Mouse (Mus musculus) bone marrow, adult 2 months (tissue): ENCODE measurements around the gene Drosha. TPM values are rescaled to one million over a fixed set of nuclear protein-coding genes. Genes with fewer than 3 reads are reported as not detected.

Source experiments
- H3K27ac ChIP-seq: fragments of 200-500 bp; 2 replicates; pipeline ENCODE4 v1.5.1; 2012; ENCODE audit warnings: low read depth, mild to moderate bottlenecking, control low read depth, inconsistent platforms, low read length; ENCODE audit not compliant: control insufficient read depth, poor library complexity, insufficient read depth
- H3K4me1 ChIP-seq: fragments of 200-500 bp; 2 replicates; pipeline ENCODE4 v1.6.1; 2011; ENCODE audit warnings: low read length; ENCODE audit not compliant: control insufficient read depth, insufficient read depth
- H3K4me3 ChIP-seq: fragments of 200-500 bp; replicated peaks from 2 replicates; pipeline ENCODE3; 2011; ENCODE audit warnings: mild to moderate bottlenecking, low read depth, low read length, control low read depth; ENCODE audit not compliant: control insufficient read depth
- CTCF ChIP-seq: fragments of 200-500 bp; IDR thresholded peaks from 2 replicates; pipeline ENCODE4 v1.5.1; 2011; ENCODE audit warnings: low read length, control low read depth; ENCODE audit not compliant: control insufficient read depth, insufficient read depth
- POLR2A ChIP-seq: fragments of 200-500 bp; IDR thresholded peaks from 2 replicates; pipeline ENCODE4 v1.6.1; 2011; ENCODE audit warnings: low read depth, mild to moderate bottlenecking, control low read depth, low read length, borderline replicate concordance; ENCODE audit not compliant: control insufficient read depth
- WGBS: fragments of 180-500 bp; shearing (Covaris S2); methylation state at CpG from one replicate; pipeline ENCODE4 v1.1.7; 2018; 5-methylcytosine and 5-hydroxymethylcytosine counted together
- polyA plus RNA-seq: library from polyadenylated mRNA; stranded (reverse); fragments of >200 nt; gene quantifications from 2 replicates; pipeline ENCODE4 v1.2.4, GENCODE M21; 2011; ENCODE audit warnings: low replicate concordance; ENCODE audit not compliant: missing spikeins, insufficient read depth, insufficient read length

Gene Drosha
- 14.3 and 26.3 TPM in 2 replicates for polyA plus RNA-seq

DNA sequence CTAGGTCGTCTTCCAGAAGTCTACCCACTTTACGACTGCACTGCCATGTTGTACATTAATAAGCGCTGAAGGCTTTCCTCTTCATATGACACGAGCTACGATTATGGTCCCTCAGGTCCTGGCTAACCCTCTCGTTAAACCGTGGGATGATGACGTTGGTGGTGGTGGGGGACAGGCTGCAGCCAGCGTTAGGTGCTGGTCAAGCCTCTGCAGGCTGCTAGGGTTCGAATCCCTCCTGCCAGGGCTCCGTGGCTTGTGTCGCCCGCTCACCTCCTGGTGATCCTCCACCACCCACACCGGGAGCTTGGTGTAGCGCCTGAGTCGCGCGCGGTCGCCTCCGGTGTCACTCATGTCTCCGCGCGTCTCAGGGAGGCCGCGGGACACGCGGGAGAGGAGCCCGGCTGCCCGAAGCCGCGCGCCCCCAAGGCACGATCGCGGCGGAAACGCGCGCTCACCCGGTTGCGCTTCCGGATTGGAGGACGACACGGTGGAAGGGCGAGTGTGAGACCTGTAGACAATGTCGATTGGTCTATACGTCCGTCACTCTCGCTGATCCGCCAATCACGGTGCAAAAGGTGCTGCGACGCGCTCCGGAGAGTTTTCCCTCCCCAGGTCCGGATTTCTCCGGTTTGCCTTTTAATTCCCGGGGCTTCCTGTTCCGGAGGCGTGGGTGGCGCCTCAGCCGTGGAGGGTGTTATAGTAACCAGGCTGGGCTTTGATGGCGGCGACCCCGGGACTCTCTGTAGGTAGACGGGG lies at the start of gene Drosha, which contains the start of gene 6030458C11Rik:
TSS of gene Drosha (plus strand) at position 619 of the 756 bp plus-strand sequence.
TSS of gene 6030458C11Rik (minus strand) at position 453 of the 756 bp plus-strand sequence.
- Histone ChIP-seq H3K27ac (peak within 1 kb of the TSS; percentile 72), H3K4me1 (no peaks in the 10 kb centered on the region; the same call in 1 of the 2 replicates), H3K4me3 (peak within 1 kb of the TSS; percentile 99)
- WGBS: under 1% methylated on average over 67 of the region's 67 CpGs
- TF ChIP-seq POLR2A: peak; percentile 74; the same call in 1 of the 2 replicates
- no peak for TF ChIP-seq CTCF

DNA sequence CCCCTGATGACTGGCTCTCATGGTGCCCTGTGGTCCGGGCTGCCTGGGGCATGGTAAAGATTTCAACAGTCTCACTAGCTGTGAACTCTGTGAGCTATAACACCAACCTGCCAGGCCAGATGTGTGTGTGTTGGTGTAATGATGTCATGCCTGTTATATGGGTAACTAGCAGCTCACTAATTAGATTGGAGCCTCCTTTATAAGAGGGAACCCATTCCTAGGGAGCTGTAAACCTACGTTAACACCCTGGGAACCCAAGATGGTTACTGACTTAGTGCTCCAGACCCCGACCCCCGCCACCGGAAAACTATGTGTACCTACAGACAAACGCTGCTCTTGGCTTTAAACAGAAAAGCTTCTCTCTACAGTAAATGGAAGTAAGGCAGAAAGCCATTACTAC lies 43.3 kb upstream of the Drosha start:
- 80% methylated on average over 6 of the region's 6 CpGs for WGBS
- TF ChIP-seq CTCF (no peak), POLR2A (no peak)
- no peak overlapping the region for H3K27ac ChIP-seq
- H3K4me1 ChIP-seq: no peaks in the 10 kb centered on the region
- H3K4me3 ChIP-seq: no peak overlapping the region

DNA sequence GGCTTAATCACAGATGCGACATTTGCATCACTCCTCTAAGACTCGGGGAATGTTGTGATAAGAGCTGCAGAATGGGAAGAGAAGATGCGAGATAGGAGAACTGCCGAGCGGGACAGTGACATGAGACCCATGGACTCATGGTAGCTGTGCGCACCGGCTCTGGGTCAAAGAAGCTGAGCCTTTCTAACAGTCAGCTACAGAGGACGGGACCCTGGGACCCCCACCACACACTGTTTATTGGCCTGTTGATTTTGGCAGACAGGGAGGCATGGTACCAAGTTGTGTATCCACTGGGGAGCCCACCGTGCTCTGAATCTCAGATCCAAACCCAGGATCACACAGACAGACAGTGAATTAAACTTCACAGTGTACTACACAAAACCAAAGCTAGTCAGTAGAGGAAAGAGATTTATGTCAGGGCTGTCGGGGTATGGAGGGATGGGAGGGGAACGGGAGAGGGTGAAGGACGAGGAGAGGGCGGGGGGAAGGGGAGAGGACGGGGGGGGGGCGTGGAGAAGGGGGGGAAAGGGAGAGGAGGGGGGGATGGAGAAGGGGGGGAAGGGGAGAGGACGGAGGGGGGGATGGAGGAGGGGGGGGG lies 42.8 kb upstream of the Drosha start:
- Histone ChIP-seq H3K4me1 (no peaks in the 10 kb centered on the region), H3K4me3 (no peak overlapping the region), H3K27ac (no peak overlapping the region)
- WGBS: 67% methylated on average over 15 of the region's 16 CpGs
- TF ChIP-seq POLR2A (no peak), CTCF (no peak)

DNA sequence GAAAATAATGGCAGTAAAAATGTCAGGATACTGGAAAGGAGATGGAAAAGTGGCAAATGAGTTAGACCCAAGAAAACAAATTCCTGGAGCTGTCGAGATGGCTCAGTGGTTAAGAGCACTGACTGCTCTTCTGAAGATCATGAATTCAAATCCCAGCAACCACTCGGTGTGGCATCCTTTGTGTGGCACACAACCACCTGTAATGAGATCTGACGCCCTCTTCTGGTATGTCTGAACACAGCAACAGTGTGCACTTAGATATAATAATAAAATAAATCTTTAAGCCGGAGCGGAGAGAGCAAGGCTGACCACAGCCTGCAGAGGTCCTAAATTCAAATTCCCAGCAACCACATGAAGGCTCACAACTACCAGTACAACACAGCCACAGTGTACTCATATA lies 36.1 kb upstream of the Drosha start:
- H3K27ac ChIP-seq: no peak overlapping the region
- no peak overlapping the region for H3K4me3 ChIP-seq
- H3K4me1 ChIP-seq: no peaks in the 10 kb centered on the region
- TF ChIP-seq POLR2A: no peak
- no peak for TF ChIP-seq CTCF
- 65% methylated on average over 5 of the region's 5 CpGs for WGBS

DNA sequence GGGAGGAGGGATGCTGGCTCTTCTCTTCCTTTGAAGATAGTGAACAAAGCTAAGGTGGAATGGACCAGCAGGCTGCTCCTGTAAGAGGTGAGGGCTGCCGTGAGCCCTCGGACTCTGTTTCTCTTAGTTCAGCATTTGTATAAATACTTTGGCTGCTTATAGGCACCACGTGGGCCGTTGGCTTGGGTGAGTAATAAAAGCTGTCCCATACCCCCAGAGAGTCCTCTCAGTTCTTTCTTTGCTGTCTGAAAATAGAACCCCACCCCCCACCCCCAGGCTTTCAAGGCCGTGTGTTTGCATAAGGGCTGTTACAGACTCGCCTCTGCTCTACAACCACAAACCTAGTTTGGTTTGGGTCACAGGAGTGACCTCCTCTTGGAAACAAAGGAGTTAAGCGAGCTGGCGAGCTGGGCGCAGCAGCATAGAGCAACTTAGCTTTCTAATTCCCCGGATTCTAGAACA lies 35.2 kb upstream of the Drosha start:
- no peak for TF ChIP-seq POLR2A
- no peak for TF ChIP-seq CTCF
- no peaks in the 10 kb centered on the region for H3K4me1 ChIP-seq
- no peak overlapping the region for H3K4me3 ChIP-seq
- H3K27ac ChIP-seq: no peak overlapping the region
- WGBS: 63% methylated on average over 10 of the region's 10 CpGs

DNA sequence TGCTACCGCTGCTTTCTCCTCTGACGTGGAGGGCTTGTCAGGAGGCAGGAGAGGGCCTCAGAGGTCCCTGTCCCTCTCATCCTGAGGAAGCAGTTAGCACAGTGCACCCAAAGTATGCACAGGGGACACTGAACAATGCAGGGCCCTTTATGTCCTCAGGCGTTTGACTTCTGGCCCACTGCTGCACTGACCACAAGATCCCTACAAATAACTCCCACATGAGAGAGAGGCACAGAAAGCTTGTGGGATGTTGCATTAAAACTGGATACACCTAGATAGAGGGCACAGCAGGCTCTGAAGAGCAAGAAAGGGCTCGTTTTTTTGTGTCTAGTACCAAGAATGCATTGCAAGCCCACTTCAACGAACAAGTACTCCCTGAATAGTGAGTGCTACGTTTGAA lies 30.3 kb upstream of the Drosha start:
- Histone ChIP-seq H3K4me1 (no peaks in the 10 kb centered on the region), H3K4me3 (no peak overlapping the region), H3K27ac (no peak overlapping the region)
- no peak for TF ChIP-seq POLR2A
- no peak for TF ChIP-seq CTCF
- WGBS: 78% methylated on average over 6 of the region's 6 CpGs

DNA sequence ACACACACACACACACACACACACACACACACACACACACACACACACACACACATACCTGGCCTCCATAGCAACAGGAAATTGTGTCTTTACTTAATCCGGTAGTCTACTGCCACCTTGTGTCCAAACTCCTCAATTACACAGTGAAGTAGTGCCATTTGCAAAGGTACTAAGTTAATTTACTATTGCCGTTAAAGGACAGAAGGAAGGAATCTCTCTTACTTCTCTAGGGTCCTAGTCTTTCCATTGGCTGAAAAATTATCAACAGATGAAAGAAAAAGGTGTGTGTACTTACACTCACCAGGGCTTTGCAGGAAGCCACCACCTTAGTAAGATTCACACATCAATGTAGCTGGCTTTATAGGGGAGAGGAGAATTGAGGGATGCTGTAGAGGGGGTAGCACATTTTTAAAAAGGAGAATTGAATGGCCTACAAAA lies 29.1 kb upstream of the Drosha start:
- TF ChIP-seq POLR2A (no peak), CTCF (0 out of 2 replicates have a peak, but pooled peaks have one; percentile 21)
- no peak overlapping the region for H3K27ac ChIP-seq
- H3K4me1 ChIP-seq: no peaks in the 10 kb centered on the region
- no peak overlapping the region for H3K4me3 ChIP-seq
- 1% methylated on average over 2 of the region's 2 CpGs for WGBS

DNA sequence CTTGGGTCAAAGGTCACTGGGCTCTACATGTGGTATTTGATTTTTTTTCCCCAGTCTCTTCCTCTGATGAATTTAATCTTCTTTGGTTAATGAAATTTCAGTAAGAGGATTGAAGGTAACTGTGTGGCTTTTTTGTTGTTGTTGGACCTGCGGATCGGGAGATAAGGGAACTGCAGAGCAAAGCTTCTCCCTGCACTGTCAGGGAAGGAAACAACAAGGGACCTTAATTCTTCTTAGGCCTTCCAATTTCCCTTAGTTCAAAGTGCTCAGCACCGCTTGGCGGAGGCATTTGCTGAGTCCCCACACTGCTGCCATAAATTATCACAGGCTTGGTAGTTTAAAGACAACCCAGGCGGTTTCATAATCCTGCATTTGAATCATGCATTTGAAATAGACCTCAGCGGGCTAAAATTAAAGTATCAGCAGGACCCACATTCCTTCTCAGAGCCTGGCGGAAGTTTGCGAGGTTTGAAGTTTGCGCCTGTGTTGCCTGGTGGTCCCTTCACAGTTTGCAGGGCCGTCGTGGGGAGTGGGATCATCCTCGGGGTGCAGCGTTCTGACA lies 28.6 kb upstream of the Drosha start:
- WGBS: 66% methylated on average over 13 of the region's 13 CpGs
- no peak overlapping the region for H3K4me3 ChIP-seq
- no peak for TF ChIP-seq CTCF
- TF ChIP-seq POLR2A: no peak

More for the DNA sequence above, 28.6 kb upstream of the Drosha start:
- H3K4me1 ChIP-seq: no peaks in the 10 kb centered on the region
- no peak overlapping the region for H3K27ac ChIP-seq
